Mouse (Mus musculus) cerebellum, postnatal 14 days (tissue): Measurements from ENCODE around the gene Klhl4.

Experiments used
- DNase-seq, 2 experiments: peaks; one replicate each; pipeline ENCODE4 v3.0.0; 2021; ENCODE audit warnings: mixed read lengths in 2 of 2

Gene Klhl4

GRCm38 (mm10) chrX:114473782-114474731 lies at the start of gene Klhl4:
Klhl4 (plus strand) TSS chrX:114474333.
- DNase-seq, result peak; percentile 5 to 7

DNA sequence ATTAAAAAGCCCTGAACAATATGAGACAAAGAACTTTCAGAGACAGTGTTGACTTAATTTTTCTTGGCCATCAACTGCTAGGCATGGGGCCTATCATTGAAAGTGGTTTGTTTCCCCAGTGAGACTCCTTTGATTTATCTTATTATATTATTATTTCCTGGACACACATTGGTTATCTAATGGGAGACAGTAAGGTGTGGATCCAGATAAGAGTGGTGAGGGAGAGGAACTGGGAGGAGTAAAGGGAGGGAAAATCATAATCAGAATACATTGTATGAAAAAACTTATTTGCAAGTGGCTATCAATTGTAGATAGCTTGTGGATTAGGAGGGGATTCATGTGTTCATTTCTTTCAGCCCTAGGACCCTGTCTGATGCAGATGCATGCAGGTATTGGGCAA lies 10.0 kb downstream of the Klhl4 start:
- DNase-seq, result no peak

- DNase-seq, result no peak
Measured at GRCm38 (mm10) chrX:114486691-114487090, 12.6 kb downstream of the Klhl4 start.

DNA sequence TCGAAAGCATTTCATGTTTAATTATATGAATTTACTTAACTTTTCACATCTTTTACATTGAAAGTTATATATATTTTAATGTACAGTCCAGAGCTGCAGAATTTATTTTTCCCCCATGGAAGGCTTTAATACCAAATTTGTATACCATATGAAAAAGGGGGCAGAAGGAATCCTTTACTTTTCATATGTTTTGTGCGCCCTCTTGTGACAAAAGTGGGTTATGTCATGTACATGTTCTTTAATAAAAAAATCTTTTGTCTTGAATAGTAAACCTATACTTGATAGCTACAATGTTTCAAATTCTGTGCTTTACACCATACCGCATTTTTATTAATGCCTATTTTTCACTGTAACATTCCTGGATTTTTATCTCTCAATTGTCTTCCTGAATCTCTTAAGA lies 84.0 kb downstream of the Klhl4 start:
- DNase-seq, result peak; percentile 17 to 22

DNA sequence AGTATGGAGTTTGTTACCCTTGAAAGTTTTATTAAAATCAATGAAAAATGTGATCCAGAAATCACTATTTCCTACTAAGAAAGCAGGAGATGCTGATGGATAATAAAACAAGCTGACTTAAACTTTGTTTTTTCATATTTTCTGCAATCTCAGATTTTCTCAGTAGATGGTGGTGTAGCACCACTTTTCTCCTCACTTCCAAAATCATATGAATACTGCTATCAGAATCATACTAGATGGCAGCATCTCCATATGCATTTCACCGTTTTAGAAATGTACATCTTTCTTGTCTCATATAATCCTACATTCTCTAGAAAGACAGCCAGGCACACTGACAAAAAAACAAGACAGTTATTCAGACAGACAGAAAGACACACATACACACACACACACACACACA lies 108.2 kb downstream of the Klhl4 start:
- DNase-seq, result no peak
